Mouse (Mus musculus): ENCODE results near the gene Gm45785. TPM values are rescaled to one million over a fixed set of nuclear protein-coding genes. Genes with fewer than 3 reads are reported as not detected.
A peak's percentile ranks its signal among the peaks of the same experiment; 100 is the strongest.

Gm45785 gene
- polyA plus RNA-seq, 1 experiment = not detected

DNA sequence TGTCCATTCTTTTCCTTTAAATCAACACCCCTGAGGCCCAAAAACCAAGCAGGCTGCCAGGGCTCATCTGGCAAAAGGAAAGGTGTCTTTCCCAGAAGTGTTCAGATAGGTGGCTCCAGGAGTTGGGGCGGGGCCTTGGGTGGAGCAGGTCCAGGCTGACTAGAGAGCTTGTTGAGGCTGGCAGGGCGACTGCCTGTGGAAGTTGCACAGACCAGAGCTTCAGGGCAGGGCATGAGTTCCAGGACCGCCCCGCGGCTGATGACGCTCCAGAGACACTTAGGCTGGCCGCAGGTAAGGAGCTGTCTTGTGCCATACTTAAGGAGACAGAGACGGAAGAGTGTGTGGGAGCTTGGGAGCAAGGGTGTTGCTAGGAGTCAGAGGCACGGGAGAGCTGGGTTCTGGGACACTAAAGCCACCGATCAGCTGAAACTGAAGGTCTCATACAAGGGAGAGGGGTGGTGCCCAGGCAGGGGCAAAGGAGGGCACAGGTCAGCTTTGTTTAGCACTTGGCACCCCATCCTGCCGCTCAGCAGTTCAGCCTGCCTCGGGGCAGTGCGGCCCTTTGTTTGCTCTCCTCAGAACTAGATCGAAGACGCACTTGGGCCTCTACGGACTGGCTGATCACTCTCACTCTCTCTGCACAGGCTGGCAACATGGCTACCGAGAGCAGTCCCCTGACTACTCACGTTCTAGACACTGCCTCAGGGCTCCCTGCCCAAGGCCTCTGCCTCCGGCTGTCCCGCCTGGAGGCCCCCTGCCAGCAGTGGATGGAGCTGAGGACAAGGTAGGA, 21.0 kb downstream of the Gm45785 start, which contains the start of gene Urah:
Gene Urah, plus strand, starts transcription at position 51 of the 790 bp plus-strand sequence.
- no peaks in the 10 kb centered on the region for H3K9me3 ChIP-seq
- H3K27me3 ChIP-seq (replicated peaks) = peaks cover 76% of the 10 kb centered on the region
- H3K36me3 ChIP-seq (replicated peaks; ENCODE audit: low read length) = no peaks in the 10 kb centered on the region
- TF ChIP-seq GATA1 (IDR thresholded peaks at IDR 0.05; ENCODE audit: borderline replicate concordance, low read length) = no peak
- TF ChIP-seq FLI1 (IDR thresholded peaks at IDR 0.05; ENCODE audit: low read length) = no peak
- H3K4me3 ChIP-seq (replicated peaks) = no peak within 1 kb of the TSS
- peaks cover 19% of the 10 kb centered on the region for H3K4me1 ChIP-seq

DNA sequence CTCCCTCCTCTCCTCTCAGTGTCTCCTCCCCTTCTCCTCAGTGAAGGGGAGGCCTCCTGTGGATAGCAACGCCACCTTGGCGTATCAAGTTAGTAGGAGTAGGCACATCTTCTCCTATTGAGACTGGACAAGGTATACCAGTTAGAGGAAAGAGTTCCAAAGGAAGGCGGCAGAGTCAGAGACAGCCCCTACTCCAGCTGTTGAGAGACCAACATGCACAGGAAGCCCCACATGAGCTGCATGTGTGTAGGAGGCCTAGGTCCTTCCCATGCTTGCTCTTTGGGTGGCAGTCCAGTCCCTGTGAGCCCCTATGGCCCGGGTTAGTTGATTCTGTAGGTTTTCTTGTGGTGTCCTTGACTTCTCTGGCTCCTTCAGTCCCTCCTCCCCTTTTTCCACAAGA, 22.8 kb downstream of the Gm45785 start:
- Histone ChIP-seq H3K36me3 (replicated peaks; ENCODE audit: low read length) (no peaks in the 10 kb centered on the region), H3K9me3 (no peaks in the 10 kb centered on the region), H3K27me3 (replicated peaks) (peaks cover 62% of the 10 kb centered on the region), H3K4me1 (peaks cover 17% of the 10 kb centered on the region), H3K4me3 (replicated peaks) (no peak overlapping the region)
- TF ChIP-seq FLI1 (IDR thresholded peaks at IDR 0.05; ENCODE audit: low read length) (no peak), GATA1 (IDR thresholded peaks at IDR 0.05; ENCODE audit: borderline replicate concordance, low read length) (no peak)

GRCm38 (mm10) chr7:140831447-140831846, 24.7 kb downstream of the Gm45785 start:
- Histone ChIP-seq H3K27me3 (replicated peaks) (peaks cover 48% of the 10 kb centered on the region), H3K4me1 (peaks cover 15% of the 10 kb centered on the region), H3K36me3 (replicated peaks; ENCODE audit: low read length) (no peaks in the 10 kb centered on the region), H3K4me3 (replicated peaks) (no peak overlapping the region), H3K9me3 (no peaks in the 10 kb centered on the region)
- TF ChIP-seq GATA1 (IDR thresholded peaks at IDR 0.05; ENCODE audit: borderline replicate concordance, low read length) (no peak), FLI1 (IDR thresholded peaks at IDR 0.05; ENCODE audit: low read length) (no peak)

GRCm38 (mm10) chr7:140828171-140828881, 27.8 kb downstream of the Gm45785 start:
- peaks cover 10% of the 10 kb centered on the region for H3K4me1 ChIP-seq
- no peaks in the 10 kb centered on the region for H3K9me3 ChIP-seq
- H3K36me3 ChIP-seq (replicated peaks; ENCODE audit: low read length) = no peaks in the 10 kb centered on the region
- no peak for TF ChIP-seq FLI1 (IDR thresholded peaks at IDR 0.05; ENCODE audit: low read length)
- TF ChIP-seq GATA1 (IDR thresholded peaks at IDR 0.05; ENCODE audit: borderline replicate concordance, low read length) = no peak
- peaks cover 28% of the 10 kb centered on the region for H3K27me3 ChIP-seq (replicated peaks)
- peak overlapping the region; percentile 80 for H3K4me3 ChIP-seq (replicated peaks)

GRCm38 (mm10) chr7:140822731-140823130, 33.4 kb downstream of the Gm45785 start:
- H3K27me3 ChIP-seq (replicated peaks) = peaks cover 21% of the 10 kb centered on the region
- TF ChIP-seq GATA1 (IDR thresholded peaks at IDR 0.05; ENCODE audit: borderline replicate concordance, low read length) (no peak), FLI1 (IDR thresholded peaks at IDR 0.05; ENCODE audit: low read length) (no peak)

DNA sequence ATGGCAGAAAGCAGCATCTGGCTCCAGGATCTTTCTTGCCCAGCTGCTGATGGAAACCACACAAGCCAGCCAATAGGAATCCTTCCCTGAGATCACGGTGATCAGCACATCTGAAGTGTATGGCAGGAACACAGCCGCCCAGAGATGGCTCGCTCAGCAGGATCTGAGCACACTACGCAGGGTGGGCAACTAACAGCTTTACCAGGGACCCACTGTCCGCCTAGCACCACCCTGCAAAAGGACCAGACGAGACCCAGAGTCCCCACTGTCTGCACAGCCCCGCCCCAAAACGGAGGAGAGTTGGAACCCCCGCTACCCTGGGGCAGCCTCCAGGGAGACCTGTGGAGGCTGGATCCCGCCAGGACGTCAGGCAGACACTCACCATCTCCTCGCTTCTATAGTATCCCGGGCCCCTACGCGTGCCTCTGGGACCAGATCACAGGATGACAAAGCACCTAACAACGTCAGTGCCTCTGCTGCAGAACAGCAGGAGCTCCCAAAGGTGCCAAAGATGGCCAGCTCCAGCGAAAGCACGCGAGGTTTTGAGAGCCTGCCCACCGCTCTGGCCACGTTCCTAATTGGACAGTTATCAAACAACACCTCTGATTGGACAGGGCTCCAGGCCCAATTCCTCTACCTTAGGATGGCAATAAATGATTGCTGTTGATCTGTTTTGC, 34.3 kb downstream of the Gm45785 start, which contains the start of gene Zfp941:
Gene Zfp941, minus strand, starts transcription at position 526 of the 677 bp plus-strand sequence.
- no peak for TF ChIP-seq GATA1 (IDR thresholded peaks at IDR 0.05; ENCODE audit: borderline replicate concordance, low read length)
- no peak for TF ChIP-seq FLI1 (IDR thresholded peaks at IDR 0.05; ENCODE audit: low read length)
- Histone ChIP-seq H3K27me3 (replicated peaks) (peaks cover 19% of the 10 kb centered on the region), H3K9me3 (no peaks in the 10 kb centered on the region), H3K36me3 (replicated peaks; ENCODE audit: low read length) (peaks cover 3% of the 10 kb centered on the region), H3K4me3 (replicated peaks) (peak within 1 kb of the TSS; percentile 91), H3K4me1 (peaks cover 11% of the 10 kb centered on the region)

More at GRCm38 (mm10) chr7:140822731-140823130, 33.4 kb downstream of the Gm45785 start:
- Histone ChIP-seq H3K4me1 (peaks cover 11% of the 10 kb centered on the region), H3K9me3 (no peaks in the 10 kb centered on the region), H3K36me3 (replicated peaks; ENCODE audit: low read length) (peaks cover 3% of the 10 kb centered on the region), H3K4me3 (replicated peaks) (no peak overlapping the region)

GRCm38 (mm10) chr7:140821305-140821652, 34.9 kb downstream of the Gm45785 start:
- peaks cover 15% of the 10 kb centered on the region for H3K27me3 ChIP-seq (replicated peaks)
- peaks cover 11% of the 10 kb centered on the region for H3K4me1 ChIP-seq
- H3K9me3 ChIP-seq = no peaks in the 10 kb centered on the region
- peaks cover 3% of the 10 kb centered on the region for H3K36me3 ChIP-seq (replicated peaks; ENCODE audit: low read length)
- no peak for TF ChIP-seq GATA1 (IDR thresholded peaks at IDR 0.05; ENCODE audit: borderline replicate concordance, low read length)
- no peak for TF ChIP-seq FLI1 (IDR thresholded peaks at IDR 0.05; ENCODE audit: low read length)
- H3K4me3 ChIP-seq (replicated peaks) = peak overlapping the region; percentile 91

DNA sequence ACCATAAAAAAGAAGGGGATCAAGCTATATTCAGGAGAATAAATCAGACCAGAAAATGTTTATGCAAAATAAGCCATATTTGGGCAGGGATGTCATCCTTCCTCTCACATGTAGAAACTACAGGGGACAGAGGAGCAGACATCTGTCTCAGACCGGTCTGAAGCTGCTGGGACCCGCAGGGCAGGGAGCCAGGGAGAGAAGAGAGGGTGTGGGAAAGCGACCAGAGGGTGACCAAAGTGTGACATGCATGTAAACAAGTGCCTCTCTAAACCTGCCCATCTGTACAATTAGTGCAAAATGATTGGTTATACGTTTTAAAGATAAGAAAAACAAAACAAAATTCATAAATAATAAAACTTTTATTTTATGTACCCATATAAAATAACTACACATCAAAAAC, 36.0 kb downstream of the Gm45785 start:
- peaks cover 3% of the 10 kb centered on the region for H3K36me3 ChIP-seq (replicated peaks; ENCODE audit: low read length)
- H3K27me3 ChIP-seq (replicated peaks) = peaks cover 15% of the 10 kb centered on the region
- H3K4me1 ChIP-seq = peaks cover 11% of the 10 kb centered on the region
- TF ChIP-seq FLI1 (IDR thresholded peaks at IDR 0.05; ENCODE audit: low read length) (no peak), GATA1 (IDR thresholded peaks at IDR 0.05; ENCODE audit: borderline replicate concordance, low read length) (no peak)
- H3K4me3 ChIP-seq (replicated peaks) = no peak overlapping the region
- H3K9me3 ChIP-seq = no peaks in the 10 kb centered on the region

DNA sequence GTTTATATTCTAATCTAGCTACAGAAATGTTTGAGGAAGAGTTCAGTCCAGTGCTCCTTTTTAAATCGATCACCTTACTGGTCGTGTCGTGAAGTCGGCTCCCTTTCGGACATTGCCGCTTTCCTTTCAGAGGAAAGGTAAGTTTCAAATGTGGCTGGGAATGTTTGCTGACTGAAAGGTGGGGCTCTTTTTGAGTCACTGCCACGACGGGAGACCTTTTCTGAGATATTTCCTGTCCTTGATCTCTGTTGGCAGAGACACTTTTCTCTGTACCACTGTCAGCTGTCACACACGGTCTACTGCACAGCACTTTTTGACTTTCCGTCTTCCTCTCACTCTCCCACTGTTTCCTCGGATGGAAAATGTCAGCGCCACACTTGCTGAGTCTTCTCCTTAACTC, 43.3 kb downstream of the Gm45785 start:
- TF ChIP-seq FLI1 (IDR thresholded peaks at IDR 0.05; ENCODE audit: low read length) = no peak
- no peak for TF ChIP-seq GATA1 (IDR thresholded peaks at IDR 0.05; ENCODE audit: borderline replicate concordance, low read length)
- no peaks in the 10 kb centered on the region for H3K9me3 ChIP-seq
- H3K4me1 ChIP-seq = no peaks in the 10 kb centered on the region
- H3K36me3 ChIP-seq (replicated peaks; ENCODE audit: low read length) = peaks cover 22% of the 10 kb centered on the region
- no peaks in the 10 kb centered on the region for H3K27me3 ChIP-seq (replicated peaks)
- H3K4me3 ChIP-seq (replicated peaks) = no peak overlapping the region
